Mouse (Mus musculus) adrenal gland, adult 8-10 months (tissue): ENCODE data around the gene Hbb-y. TPM values are rescaled to one million over a fixed set of nuclear protein-coding genes. Genes with fewer than 3 reads are reported as not detected.
"Not testable (repeated sequence)": the region's sequence is repeated elsewhere in the genome, so short reads cannot be mapped to it uniquely, and the experiment has no call there.

Experiments used
- DNase-seq: peaks from one replicate; pipeline ENCODE4 v3.0.0; 2022
- total RNA-seq, 4 experiments: library from RNA; stranded (reverse); gene quantifications; 2 replicates each; pipeline ENCODE4 v1.2.4; 2022

Gene Hbb-y
- total RNA-seq, 4 experiments from 2014 or later: not detected

GRCm38 (mm10) chr7:103812174-103812573 is 40.8 kb downstream of the Hbb-y start:
- no peak for DNase-seq

- DNase-seq: no peak
Observed at GRCm38 (mm10) chr7:103811223-103811845, 41.7 kb downstream of the Hbb-y start.

- DNase-seq: no peak
Observed at GRCm38 (mm10) chr7:103810746-103811145, 42.3 kb downstream of the Hbb-y start.

- no peak for DNase-seq
Observed at GRCm38 (mm10) chr7:103810296-103810695, 42.7 kb downstream of the Hbb-y start.

- DNase-seq: no peak
Observed at GRCm38 (mm10) chr7:103809801-103810155, 43.2 kb downstream of the Hbb-y start.

- no peak for DNase-seq
Observed at GRCm38 (mm10) chr7:103808971-103809800, 43.8 kb downstream of the Hbb-y start.

GRCm38 (mm10) chr7:103808120-103808519 is 44.9 kb downstream of the Hbb-y start:
- not testable (repeated sequence) for DNase-seq

GRCm38 (mm10) chr7:103806856-103807255 is 46.2 kb downstream of the Hbb-y start:
- no peak for DNase-seq

Other genes with a start within 250 kb of the Hbb-y start
- not detected for gene Olfr620, start 240.7 kb downstream of the Hbb-y start, total RNA-seq
- gene Olfr622, start 210.5 kb downstream of the Hbb-y start, total RNA-seq: not detected
- gene Olfr623, start 189.5 kb downstream of the Hbb-y start, total RNA-seq: not detected
- gene Olfr624, start 182.0 kb downstream of the Hbb-y start, total RNA-seq: under 1 TPM in 1 of 4 experiments, not detected in 3; 0.06 TPM
- gene Olfr625-ps1, start 170.5 kb downstream of the Hbb-y start, total RNA-seq: not detected
- not detected for gene Olfr243, start 138.5 kb downstream of the Hbb-y start, total RNA-seq
- gene Olfr628, start 122.8 kb downstream of the Hbb-y start, total RNA-seq: not detected
- gene Olfr629, start 108.3 kb downstream of the Hbb-y start, total RNA-seq: not detected
- gene Olfr630, start 95.9 kb downstream of the Hbb-y start, total RNA-seq: not detected
- not detected for gene Olfr69, start 81.6 kb downstream of the Hbb-y start, total RNA-seq
- gene Olfr68, start 73.5 kb downstream of the Hbb-y start, total RNA-seq: not detected
- not detected for gene Olfr67, start 61.4 kb downstream of the Hbb-y start, total RNA-seq
- 100 to 1,000 TPM in 1 of 4 experiments, 10 to 100 TPM in 3; 78.2 to 176 (median 90.4) TPM for gene Hbb-bt, start 39.2 kb downstream of the Hbb-y start, total RNA-seq
- gene Hbb-bs, start 25.1 kb downstream of the Hbb-y start, total RNA-seq: 1,000 to 10,000 TPM in 1 of 4 experiments, 100 to 1,000 TPM in 3; 738 to 2,114 (median 834) TPM
- not detected for gene Hbb-bh2, start 12.7 kb downstream of the Hbb-y start, total RNA-seq
- gene Hbb-bh1, start 10.1 kb downstream of the Hbb-y start, total RNA-seq: not detected
- gene Olfr66, start 33.0 kb upstream of the Hbb-y start, total RNA-seq: not detected
- not detected for gene Olfr64, start 41.3 kb upstream of the Hbb-y start, total RNA-seq
- not detected for gene Olfr65, start 50.3 kb upstream of the Hbb-y start, total RNA-seq
- not detected for gene Olfr631, start 75.6 kb upstream of the Hbb-y start, total RNA-seq
- gene Olfr632, start 81.1 kb upstream of the Hbb-y start, total RNA-seq: not detected
- gene Olfr633, start 91.2 kb upstream of the Hbb-y start, total RNA-seq: not detected
- under 1 TPM in 3 of 4 experiments, not detected in 1; 0.03 to 0.06 (median 0.06) TPM for gene Olfr635, start 117.9 kb upstream of the Hbb-y start, total RNA-seq
- not detected for gene Olfr638, start 145.5 kb upstream of the Hbb-y start, total RNA-seq
- under 1 TPM in 2 of 4 experiments, not detected in 2; 0.05 to 0.09 TPM for gene Olfr639, start 164.1 kb upstream of the Hbb-y start, total RNA-seq
- gene Olfr640, start 172.4 kb upstream of the Hbb-y start, total RNA-seq: not detected
- gene Olfr641, start 182.2 kb upstream of the Hbb-y start, total RNA-seq: not detected
- gene Olfr642, start 199.4 kb upstream of the Hbb-y start, total RNA-seq: not detected
- gene 4930516K23Rik, start 208.2 kb upstream of the Hbb-y start, total RNA-seq: not detected
- gene Olfr644, start 218.7 kb upstream of the Hbb-y start, total RNA-seq: not detected
- gene Olfr645, start 232.2 kb upstream of the Hbb-y start, total RNA-seq: not detected